Mouse (Mus musculus) ES-CJ7 (cell line): ENCODE results near the gene Prkca.

ENCODE experiments used
- DNase-seq: peaks from one replicate; pipeline ENCODE4 v3.0.0; 2011; ENCODE audit warnings: low read depth, low spot score

The Prkca gene

GRCm38 (mm10) chr11:108261751-108262160 is 82.0 kb downstream of the Prkca start:
- DNase-seq = no peak

- no peak for DNase-seq
These were observed 82.8 kb downstream of the Prkca start for GRCm38 (mm10) chr11:108260775-108261517.

GRCm38 (mm10) chr11:108259391-108259790 is 84.3 kb downstream of the Prkca start:
- DNase-seq = no peak

- no peak for DNase-seq
These were observed 84.9 kb downstream of the Prkca start for GRCm38 (mm10) chr11:108258811-108259266.

GRCm38 (mm10) chr11:108257921-108258320 is 85.8 kb downstream of the Prkca start:
- no peak for DNase-seq

- DNase-seq = no peak
These were observed 89.0 kb downstream of the Prkca start for GRCm38 (mm10) chr11:108254681-108255080.

GRCm38 (mm10) chr11:108251924-108252775 is 91.6 kb downstream of the Prkca start:
- DNase-seq = no peak

- no peak for DNase-seq
These were observed 92.7 kb downstream of the Prkca start for GRCm38 (mm10) chr11:108250829-108251637.

GRCm38 (mm10) chr11:108250146-108250635 is 93.5 kb downstream of the Prkca start:
- DNase-seq = no peak

GRCm38 (mm10) chr11:108249487-108249886 is 94.2 kb downstream of the Prkca start:
- no peak for DNase-seq

GRCm38 (mm10) chr11:108249047-108249403 is 94.7 kb downstream of the Prkca start:
- DNase-seq = no peak

GRCm38 (mm10) chr11:108248218-108249046 is 95.3 kb downstream of the Prkca start:
- DNase-seq = no peak

- no peak for DNase-seq
These were observed 96.4 kb downstream of the Prkca start for GRCm38 (mm10) chr11:108247121-108247863.

- DNase-seq = no peak
These were observed 97.4 kb downstream of the Prkca start for GRCm38 (mm10) chr11:108246267-108246702.

- no peak for DNase-seq
These were observed 99.5 kb downstream of the Prkca start for GRCm38 (mm10) chr11:108244241-108244640.

GRCm38 (mm10) chr11:108243633-108244032 is 100.1 kb downstream of the Prkca start:
- DNase-seq = no peak

- DNase-seq = peak; percentile 65
These were observed 102.7 kb downstream of the Prkca start for GRCm38 (mm10) chr11:108240924-108241498.

- DNase-seq = no peak
These were observed 104.6 kb downstream of the Prkca start for GRCm38 (mm10) chr11:108239173-108239572.

- DNase-seq = no peak
These were observed 106.8 kb downstream of the Prkca start for GRCm38 (mm10) chr11:108236754-108237428.
